In the genomic region with DNA sequence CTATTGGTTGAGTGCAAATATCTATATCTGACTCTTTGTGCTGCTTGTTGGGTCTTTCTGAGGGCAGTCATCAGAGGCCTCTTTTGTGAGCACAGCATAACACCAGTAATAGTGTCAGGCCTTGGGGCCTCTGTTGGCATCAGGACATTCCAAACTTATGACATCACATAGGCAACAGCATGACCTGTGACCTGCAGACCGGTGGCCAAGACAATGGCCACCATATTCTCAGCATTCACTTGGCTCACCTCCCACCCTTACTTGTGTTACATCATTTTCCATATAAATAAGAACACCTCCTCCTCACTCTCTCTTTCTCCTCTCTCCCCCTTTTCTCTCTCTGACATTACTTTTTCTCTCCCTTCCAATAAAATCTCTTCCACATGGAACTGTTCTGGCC, we compare ENCODE assay signal across 30 mouse cellular contexts. TPM values are rescaled to one million over a fixed set of nuclear protein-coding genes. Genes with fewer than 3 reads are reported as not detected.
DNase-seq lines count a peak whose midpoint lies in the region; ATAC-seq lines count a peak whose summit lies in the region.
"Had no signal": no experiment of that assay in that cellular context is flagged by ENCODE, and none has a peak within 500 bp of the region (broad histone marks: within the 10 kb centered on the region; RNA-seq: fewer than 3 reads in every experiment).

No protein-coding gene starts in this region.

- WGBS in heart, embryonic 10.5 days = 68% methylated on average over 1 of the region's 1 CpGs
- WGBS in kidney, embryonic 15.5 days = 64% methylated on average over 1 of the region's 1 CpGs

- H3K4me3 ChIP-seq in heart, embryonic 10.5 days = 0 out of 2 replicates have a peak overlapping the region, but pooled peaks have one; percentile 3
- H3K4me3 ChIP-seq in kidney, embryonic 15.5 days (replicated peaks) = no peak overlapping the region
- H3K4me3 ChIP-seq: forebrain, embryonic 10.5 days; left cerebral cortex, adult 2 months; limb, embryonic 15.5 days had no signal

- H3K27me3 ChIP-seq in heart, embryonic 10.5 days (ENCODE audit: insufficient read depth, poor library complexity, severe bottlenecking) = no peaks in the 10 kb centered on the region
- H3K27me3 ChIP-seq in kidney, embryonic 15.5 days = no peaks in the 10 kb centered on the region
- H3K27me3 ChIP-seq: limb, embryonic 15.5 days had no signal

- no peaks in the 10 kb centered on the region for H3K4me1 ChIP-seq in heart, embryonic 10.5 days
- no peaks in the 10 kb centered on the region for H3K4me1 ChIP-seq in kidney, embryonic 15.5 days
- H3K4me1 ChIP-seq: forebrain, embryonic 10.5 days; limb, embryonic 15.5 days had no signal

- H3K36me3 ChIP-seq in heart, embryonic 10.5 days = no peaks in the 10 kb centered on the region
- no peaks in the 10 kb centered on the region for H3K36me3 ChIP-seq in kidney, embryonic 15.5 days
- H3K36me3 ChIP-seq: forebrain, embryonic 10.5 days; limb, embryonic 15.5 days had no signal

- H3K9ac ChIP-seq in kidney, embryonic 15.5 days = no peak overlapping the region
- H3K9ac ChIP-seq: limb, embryonic 15.5 days; liver, embryonic 14.5 days had no signal

- DNase-seq in heart, embryonic 10.5 days (ENCODE audit: low spot score) = no peak
- no peak for DNase-seq in heart, postnatal 4 days
- DNase-seq in left cerebral cortex, postnatal 4 days = peak; percentile 9
- DNase-seq in left cerebral cortex, adult 11 months (ENCODE audit: low spot score) = no peak
- peak; percentile 65 for DNase-seq in R1 (ENCODE audit: low read depth, low spot score)
- DNase-seq in ovary, postnatal 36 days (ENCODE audit: low spot score) = no peak
- DNase-seq: gastrocnemius, postnatal 25 days; lung, postnatal 4 days; thymus, adult 18-20 months; thymus, postnatal 36 days had no signal

- no peak overlapping the region for H3K4me2 ChIP-seq in kidney, embryonic 15.5 days
- H3K4me2 ChIP-seq: limb, embryonic 15.5 days had no signal

- H3K27ac ChIP-seq in heart, embryonic 10.5 days = no peak overlapping the region
- no peak overlapping the region for H3K27ac ChIP-seq in kidney, embryonic 15.5 days
- H3K27ac ChIP-seq: forebrain, embryonic 10.5 days; left cerebral cortex, adult 2 months; limb, embryonic 15.5 days; liver, embryonic 14.5 days had no signal

- no peak for ATAC-seq in kidney, embryonic 15.5 days (replicated peaks; ENCODE audit: low FRiP score)
- ATAC-seq: intestine, postnatal 0 days had no signal

- no peaks in the 10 kb centered on the region for H3K9me3 ChIP-seq in heart, embryonic 10.5 days
- no peaks in the 10 kb centered on the region for H3K9me3 ChIP-seq in kidney, embryonic 15.5 days (replicated peaks)
- H3K9me3 ChIP-seq: limb, embryonic 15.5 days had no signal

- intact Hi-C loops in left cerebral cortex, postnatal 4 days (cut with DNase I) = no loop called here

RNA-seq across cellular contexts. Expression of gene Olfr24, which starts 15.2 kb away (rescaled TPM):
- not detected in 2 replicates for polyA plus RNA-seq in heart, embryonic 10.5 days (2016; fragmentation: Nextera tagmentation; extraction: Ambion mirVana)
- total RNA-seq in heart, postnatal 4 days (2021) = not detected
- not detected for total RNA-seq in left cerebral cortex, postnatal 4 days (2021)
- not detected in 2 replicates for polyA plus RNA-seq in kidney, embryonic 15.5 days (2015; fragmentation: Nextera tagmentation; extraction: Ambion mirVana)
- total RNA-seq: adrenal gland, postnatal 25 days; gastrocnemius, postnatal 25 days; heart, adult 8-10 months; layer of hippocampus, adult 8-10 months; left cerebral cortex, adult 2 months; left cerebral cortex, postnatal 36 days; megakaryocyte-erythroid progenitor cell, adult 5-6 weeks had no signal
- polyA plus RNA-seq: brain, embryonic 14.5 days; embryonic facial prominence, embryonic 11.5 days; forebrain, embryonic 10.5 days; forebrain, embryonic 16.5 days; heart, postnatal 0 days; intestine, postnatal 0 days; kidney, embryonic 14.5 days; limb, embryonic 15.5 days; liver, embryonic 14.5 days; lung, embryonic 16.5 days; midbrain, embryonic 14.5 days; neural tube, embryonic 11.5 days; stomach, embryonic 14.5 days had no signal

RNA-seq across cellular contexts. Expression of gene Olfr828, which starts 40.3 kb away (rescaled TPM):
- polyA plus RNA-seq in heart, embryonic 10.5 days (2016; fragmentation: Nextera tagmentation; extraction: Ambion mirVana) = not detected in 2 replicates
- total RNA-seq in heart, postnatal 4 days (2021) = not detected
- total RNA-seq in left cerebral cortex, postnatal 4 days (2021) = not detected
- polyA plus RNA-seq in kidney, embryonic 15.5 days (2015; fragmentation: Nextera tagmentation; extraction: Ambion mirVana) = not detected in 2 replicates
- total RNA-seq: adrenal gland, postnatal 25 days; gastrocnemius, postnatal 25 days; heart, adult 8-10 months; layer of hippocampus, adult 8-10 months; left cerebral cortex, adult 2 months; left cerebral cortex, postnatal 36 days; megakaryocyte-erythroid progenitor cell, adult 5-6 weeks had no signal
- polyA plus RNA-seq: brain, embryonic 14.5 days; embryonic facial prominence, embryonic 11.5 days; forebrain, embryonic 10.5 days; forebrain, embryonic 16.5 days; heart, postnatal 0 days; intestine, postnatal 0 days; kidney, embryonic 14.5 days; limb, embryonic 15.5 days; liver, embryonic 14.5 days; lung, embryonic 16.5 days; midbrain, embryonic 14.5 days; neural tube, embryonic 11.5 days; stomach, embryonic 14.5 days had no signal

Comparison
In these comparisons a context has a peak if more than half of its experiments do, and no peak if none do; other contexts are left out.
1. DNase-seq: peak in left cerebral cortex, postnatal 4 days (single experiment) and R1 (single experiment); none in heart, embryonic 10.5 days (single experiment), heart, postnatal 4 days (single experiment), left cerebral cortex, adult 11 months (single experiment) and ovary, postnatal 36 days (single experiment).